In genomic region chr5:131690781-131691180, GRCm38 (mm10) we compare ENCODE assay signal across 17 mouse cellular contexts.
DNase-seq lines count a peak whose midpoint lies in the region; ATAC-seq and TF ChIP-seq lines count a peak whose summit lies in the region.
"Had no signal": no experiment of that assay in that cellular context is flagged by ENCODE, and none has a peak within 500 bp of the region (broad histone marks: within the 10 kb centered on the region; RNA-seq: fewer than 3 reads in every experiment).

No protein-coding gene starts in this region.

- H3K27me3 ChIP-seq in lung, postnatal 0 days (replicated peaks; ENCODE audit: insufficient read depth, low read length), result no peaks in the 10 kb centered on the region
- no peaks in the 10 kb centered on the region for H3K27me3 ChIP-seq in heart, postnatal 0 days (ENCODE audit: control insufficient read depth, insufficient read depth, low read length)
- H3K27me3 ChIP-seq in forebrain, embryonic 10.5 days (ENCODE audit: poor library complexity, severe bottlenecking), result peaks cover 14% of the 10 kb centered on the region; the same call in 1 of the 2 replicates
- no peaks in the 10 kb centered on the region for H3K27me3 ChIP-seq in forebrain, embryonic 12.5 days
- H3K27me3 ChIP-seq: limb, embryonic 13.5 days; neural tube, embryonic 12.5 days had no signal

- no peak overlapping the region for H3K4me2 ChIP-seq in lung, postnatal 0 days (replicated peaks; ENCODE audit: low read depth, low read length)
- H3K4me2 ChIP-seq in heart, postnatal 0 days (ENCODE audit: low read depth, low read length), result no peak overlapping the region
- H3K4me2 ChIP-seq in forebrain, embryonic 12.5 days, result no peak overlapping the region
- H3K4me2 ChIP-seq: limb, embryonic 13.5 days; neural tube, embryonic 12.5 days had no signal

- H3K36me3 ChIP-seq in lung, postnatal 0 days (ENCODE audit: insufficient read depth, low read length), result no peaks in the 10 kb centered on the region
- no peaks in the 10 kb centered on the region for H3K36me3 ChIP-seq in heart, postnatal 0 days (replicated peaks; ENCODE audit: control insufficient read depth, insufficient read depth, low read length)
- H3K36me3 ChIP-seq in forebrain, embryonic 10.5 days (replicated peaks), result no peaks in the 10 kb centered on the region
- no peaks in the 10 kb centered on the region for H3K36me3 ChIP-seq in forebrain, embryonic 12.5 days (replicated peaks)
- H3K36me3 ChIP-seq: limb, embryonic 13.5 days; neural tube, embryonic 12.5 days had no signal

- no peak for TF ChIP-seq CTCF in lung, postnatal 0 days (IDR thresholded peaks at IDR 0.05)
- no peak for TF ChIP-seq CTCF in heart, postnatal 0 days (IDR thresholded peaks at IDR 0.05; ENCODE audit: low read depth)

- H3K4me3 ChIP-seq in lung, postnatal 0 days (ENCODE audit: low read depth, low read length), result no peak overlapping the region
- H3K4me3 ChIP-seq in heart, postnatal 0 days (ENCODE audit: low read depth, low read length), result no peak overlapping the region
- H3K4me3 ChIP-seq in forebrain, embryonic 10.5 days, result no peak overlapping the region
- H3K4me3 ChIP-seq in forebrain, embryonic 12.5 days (replicated peaks), result no peak overlapping the region
- H3K4me3 ChIP-seq: erythroblast, embryonic 14.5 days; limb, embryonic 13.5 days; neural tube, embryonic 12.5 days had no signal

- no peak overlapping the region for H3K27ac ChIP-seq in lung, postnatal 0 days (ENCODE audit: low read length)
- H3K27ac ChIP-seq in heart, postnatal 0 days (ENCODE audit: low read depth), result no peak overlapping the region
- no peak overlapping the region for H3K27ac ChIP-seq in forebrain, embryonic 10.5 days
- H3K27ac ChIP-seq in forebrain, embryonic 12.5 days, result no peak overlapping the region
- H3K27ac ChIP-seq: limb, embryonic 13.5 days; liver, embryonic 14.5 days; neural tube, embryonic 12.5 days; stomach, postnatal 0 days had no signal

- no peak for ATAC-seq in lung, postnatal 0 days
- no peak for ATAC-seq in heart, postnatal 0 days (ENCODE audit: insufficient read depth, low read depth)
- ATAC-seq in forebrain, embryonic 12.5 days (ENCODE audit: low FRiP score), result no peak
- ATAC-seq: forebrain, embryonic 16.5 days had no signal

- H3K9ac ChIP-seq in lung, postnatal 0 days (replicated peaks; ENCODE audit: low read depth), result no peak overlapping the region
- H3K9ac ChIP-seq in heart, postnatal 0 days (replicated peaks; ENCODE audit: low read depth, low read length), result no peak overlapping the region
- no peak overlapping the region for H3K9ac ChIP-seq in forebrain, embryonic 12.5 days
- H3K9ac ChIP-seq: limb, embryonic 13.5 days; liver, embryonic 14.5 days; neural tube, embryonic 12.5 days had no signal

- TF ChIP-seq EP300 in lung, postnatal 0 days (IDR thresholded peaks at IDR 0.05), result no peak
- TF ChIP-seq EP300 in heart, postnatal 0 days (IDR thresholded peaks at IDR 0.05; ENCODE audit: low read depth), result no peak

- H3K4me1 ChIP-seq in lung, postnatal 0 days (ENCODE audit: insufficient read depth, low read depth, low read length), result no peaks in the 10 kb centered on the region
- H3K4me1 ChIP-seq in heart, postnatal 0 days (ENCODE audit: control insufficient read depth, insufficient read depth), result peaks cover 10% of the 10 kb centered on the region; the same call in 1 of the 2 replicates
- H3K4me1 ChIP-seq in forebrain, embryonic 10.5 days, result no peaks in the 10 kb centered on the region
- 0 out of 2 replicates have a peak, but pooled peaks cover 3% of the 10 kb centered on the region for H3K4me1 ChIP-seq in forebrain, embryonic 12.5 days
- H3K4me1 ChIP-seq: neural tube, embryonic 12.5 days had no signal

- H3K9me3 ChIP-seq in lung, postnatal 0 days (ENCODE audit: low read length), result no peaks in the 10 kb centered on the region
- H3K9me3 ChIP-seq in heart, postnatal 0 days (replicated peaks; ENCODE audit: control insufficient read depth, low read length), result no peaks in the 10 kb centered on the region
- H3K9me3 ChIP-seq in forebrain, embryonic 10.5 days, result no peaks in the 10 kb centered on the region
- no peaks in the 10 kb centered on the region for H3K9me3 ChIP-seq in forebrain, embryonic 12.5 days
- H3K9me3 ChIP-seq: limb, embryonic 13.5 days; neural tube, embryonic 12.5 days had no signal

- WGBS in lung, postnatal 0 days, result 83% methylated on average over 1 of the region's 1 CpGs
- 74% methylated on average over 1 of the region's 1 CpGs for WGBS in heart, postnatal 0 days
- WGBS in forebrain, embryonic 10.5 days, result 78% methylated on average over 1 of the region's 1 CpGs
- 89% methylated on average over 1 of the region's 1 CpGs for WGBS in forebrain, embryonic 12.5 days

- peak; percentile 36 for DNase-seq in gastrocnemius, adult 18-20 months (ENCODE audit: low spot score)
- DNase-seq in gastrocnemius, postnatal 4 days (ENCODE audit: low spot score in 2 of 2), result no peak
- peak; percentile 11 for DNase-seq in lung, postnatal 10 days
- DNase-seq in lung, postnatal 0 days (ENCODE audit: low spot score), result no peak
- peak; percentile 22 for DNase-seq in heart, postnatal 0 days (ENCODE audit: low spot score)
- DNase-seq in forebrain, embryonic 10.5 days (ENCODE audit: extremely low spot score, low spot score), result no peak
- DNase-seq: kidney, adult 2 months; kidney, postnatal 25 days; layer of hippocampus, adult 9-11 months; lung, postnatal 14 days had no signal

Comparison
In these comparisons a context has a peak if more than half of its experiments do, and no peak if none do; other contexts are left out.
1. DNase-seq: peak in gastrocnemius, adult 18-20 months (single experiment), lung, postnatal 10 days (single experiment) and heart, postnatal 0 days (single experiment); none in gastrocnemius, postnatal 4 days (0 of 2), lung, postnatal 0 days (single experiment) and forebrain, embryonic 10.5 days (single experiment).